Mouse (Mus musculus): ENCODE results near the gene Dennd5a. TPM values are rescaled to one million over a fixed set of nuclear protein-coding genes. Genes with fewer than 3 reads are reported as not detected.

Dennd5a gene
- 6.7 TPM in 2 replicates for polyA plus RNA-seq (2015; fragmentation: Nextera tagmentation; extraction: Ambion mirVana)

- peak within 1 kb of the TSS; percentile 69 for H3K27ac ChIP-seq
These were observed at the start of gene Dennd5a for GRCm38 (mm10) chr7:109959716-109960612. TSS of gene Dennd5a (minus strand) at chr7:109960470.

GRCm38 (mm10) chr7:110009084-110009483 is 48.8 kb upstream of the Dennd5a start:
- H3K27ac ChIP-seq = no peak overlapping the region
- no peak for ATAC-seq (ENCODE audit: low read depth)
- H3K27me3 ChIP-seq = no peaks in the 10 kb centered on the region

More at GRCm38 (mm10) chr7:109959716-109960612, at the start of gene Dennd5a:
- Histone ChIP-seq H3K9me3 (replicated peaks) (peaks cover 4% of the 10 kb centered on the region; the same call in 1 of the 2 replicates), H3K27me3 (peaks cover 2% of the 10 kb centered on the region; the same call in 1 of the 2 replicates), H3K4me1 (replicated peaks) (peaks cover 49% of the 10 kb centered on the region), H3K4me2 (peak within 1 kb of the TSS; percentile 77), H3K36me3 (no peaks in the 10 kb centered on the region), H3K9ac (peak within 1 kb of the TSS; percentile 90), H3K4me3 (replicated peaks) (peak within 1 kb of the TSS; percentile 84)
- WGBS (ENCODE audit: insufficient replicate concordance) = under 1% methylated on average over 88 of the region's 107 CpGs
- peak; percentile 60 for DNase-seq
- peak; percentile 85 for ATAC-seq (ENCODE audit: low read depth)

GRCm38 (mm10) chr7:110008513-110008912 is 48.2 kb upstream of the Dennd5a start:
- H3K9ac ChIP-seq = no peak overlapping the region
- H3K27ac ChIP-seq = no peak overlapping the region
- DNase-seq = no peak
- 17% methylated on average over 1 of the region's 1 CpGs for WGBS (ENCODE audit: insufficient replicate concordance)
- H3K4me2 ChIP-seq = no peak overlapping the region
- peaks cover 3% of the 10 kb centered on the region for H3K27me3 ChIP-seq
- no peaks in the 10 kb centered on the region for H3K36me3 ChIP-seq
- no peak overlapping the region for H3K4me3 ChIP-seq (replicated peaks)
- peak; percentile 63; the same call in 1 of the 2 replicates for ATAC-seq (ENCODE audit: low read depth)
- no peaks in the 10 kb centered on the region for H3K9me3 ChIP-seq (replicated peaks)
- H3K4me1 ChIP-seq (replicated peaks) = peaks cover 9% of the 10 kb centered on the region

More at GRCm38 (mm10) chr7:110009084-110009483, 48.8 kb upstream of the Dennd5a start:
- no peaks in the 10 kb centered on the region for H3K9me3 ChIP-seq (replicated peaks)
- no peak overlapping the region for H3K4me3 ChIP-seq (replicated peaks)
- DNase-seq = no peak
- H3K4me1 ChIP-seq (replicated peaks) = peaks cover 9% of the 10 kb centered on the region
- H3K4me2 ChIP-seq = no peak overlapping the region
- H3K9ac ChIP-seq = no peak overlapping the region
- H3K36me3 ChIP-seq = no peaks in the 10 kb centered on the region
- 84% methylated on average over 6 of the region's 6 CpGs for WGBS (ENCODE audit: insufficient replicate concordance)

GRCm38 (mm10) chr7:110006471-110007195 is 46.4 kb upstream of the Dennd5a start:
- DNase-seq = no peak
- 46% methylated on average over 5 of the region's 5 CpGs for WGBS (ENCODE audit: insufficient replicate concordance)

GRCm38 (mm10) chr7:110005976-110006375 is 45.7 kb upstream of the Dennd5a start:
- Histone ChIP-seq H3K27ac (no peak overlapping the region), H3K4me3 (replicated peaks) (no peak overlapping the region)
- no peak for DNase-seq

More at GRCm38 (mm10) chr7:110006471-110007195, 46.4 kb upstream of the Dennd5a start:
- Histone ChIP-seq H3K36me3 (no peaks in the 10 kb centered on the region), H3K4me2 (no peak overlapping the region), H3K4me3 (replicated peaks) (no peak overlapping the region), H3K9me3 (replicated peaks) (no peaks in the 10 kb centered on the region), H3K27me3 (peaks cover 16% of the 10 kb centered on the region), H3K9ac (no peak overlapping the region), H3K27ac (no peak overlapping the region), H3K4me1 (replicated peaks) (peaks cover 14% of the 10 kb centered on the region)
- ATAC-seq (ENCODE audit: low read depth) = no peak

GRCm38 (mm10) chr7:110002968-110003367 is 42.7 kb upstream of the Dennd5a start:
- H3K27ac ChIP-seq = no peak overlapping the region
- H3K4me3 ChIP-seq (replicated peaks) = peak overlapping the region; percentile 16
- 17% methylated on average over 20 of the region's 20 CpGs for WGBS (ENCODE audit: insufficient replicate concordance)
- H3K36me3 ChIP-seq = no peaks in the 10 kb centered on the region
- peaks cover 4% of the 10 kb centered on the region; the same call in 1 of the 2 replicates for H3K4me1 ChIP-seq (replicated peaks)
- H3K9ac ChIP-seq = no peak overlapping the region
- H3K9me3 ChIP-seq (replicated peaks) = no peaks in the 10 kb centered on the region
- DNase-seq = no peak
- H3K27me3 ChIP-seq = peaks cover 24% of the 10 kb centered on the region
- H3K4me2 ChIP-seq = peak overlapping the region; percentile 36
- peak; percentile 39; the same call in 1 of the 2 replicates for ATAC-seq (ENCODE audit: low read depth)

More at GRCm38 (mm10) chr7:110005976-110006375, 45.7 kb upstream of the Dennd5a start:
- H3K4me2 ChIP-seq = no peak overlapping the region
- H3K9me3 ChIP-seq (replicated peaks) = no peaks in the 10 kb centered on the region
- no peak overlapping the region for H3K9ac ChIP-seq
- no peak for ATAC-seq (ENCODE audit: low read depth)
- no peaks in the 10 kb centered on the region for H3K36me3 ChIP-seq
- H3K27me3 ChIP-seq = peaks cover 18% of the 10 kb centered on the region
- peaks cover 14% of the 10 kb centered on the region for H3K4me1 ChIP-seq (replicated peaks)

- H3K27ac ChIP-seq = no peak overlapping the region
- H3K4me2 ChIP-seq = no peak overlapping the region
- peaks cover 4% of the 10 kb centered on the region; the same call in 1 of the 2 replicates for H3K4me1 ChIP-seq (replicated peaks)
- ATAC-seq (ENCODE audit: low read depth) (no peak), DNase-seq (no peak)
- no peaks in the 10 kb centered on the region for H3K36me3 ChIP-seq
- no peak overlapping the region for H3K9ac ChIP-seq
- H3K27me3 ChIP-seq = peaks cover 24% of the 10 kb centered on the region
- H3K9me3 ChIP-seq (replicated peaks) = no peaks in the 10 kb centered on the region
- no peak overlapping the region for H3K4me3 ChIP-seq (replicated peaks)
These were observed 41.8 kb upstream of the Dennd5a start for GRCm38 (mm10) chr7:110002092-110002491.

GRCm38 (mm10) chr7:109998388-109998787 is 38.1 kb upstream of the Dennd5a start:
- Histone ChIP-seq H3K36me3 (no peaks in the 10 kb centered on the region), H3K4me1 (replicated peaks) (peaks cover 9% of the 10 kb centered on the region; the same call in 1 of the 2 replicates), H3K9me3 (replicated peaks) (no peaks in the 10 kb centered on the region), H3K27ac (no peak overlapping the region), H3K27me3 (peaks cover 20% of the 10 kb centered on the region), H3K4me3 (replicated peaks) (no peak overlapping the region), H3K9ac (no peak overlapping the region), H3K4me2 (no peak overlapping the region)
- WGBS (ENCODE audit: insufficient replicate concordance) = 76% methylated on average over 4 of the region's 4 CpGs
- ATAC-seq (ENCODE audit: low read depth) (no peak), DNase-seq (no peak)

GRCm38 (mm10) chr7:109993157-109993959 is 33.1 kb upstream of the Dennd5a start:
- Histone ChIP-seq H3K27ac (no peak overlapping the region), H3K4me2 (no peak overlapping the region), H3K36me3 (no peaks in the 10 kb centered on the region), H3K4me3 (replicated peaks) (no peak overlapping the region), H3K9ac (no peak overlapping the region), H3K9me3 (replicated peaks) (no peaks in the 10 kb centered on the region), H3K4me1 (replicated peaks) (0 out of 2 replicates have a peak, but pooled peaks cover 7% of the 10 kb centered on the region), H3K27me3 (no peaks in the 10 kb centered on the region; the same call in none of the 2 replicates)
- 0 out of 2 replicates have a peak, but pooled peaks have one; percentile 12 for ATAC-seq (ENCODE audit: low read depth)
- WGBS (ENCODE audit: insufficient replicate concordance) = 45% methylated on average over 2 of the region's 2 CpGs
- DNase-seq = no peak

- no peak overlapping the region for H3K9ac ChIP-seq
- H3K4me3 ChIP-seq (replicated peaks) = no peak overlapping the region
- H3K9me3 ChIP-seq (replicated peaks) = no peaks in the 10 kb centered on the region
- DNase-seq (no peak), ATAC-seq (ENCODE audit: low read depth) (no peak)
- WGBS (ENCODE audit: insufficient replicate concordance) = 83% methylated on average over 1 of the region's 1 CpGs
- no peaks in the 10 kb centered on the region; the same call in none of the 2 replicates for H3K27me3 ChIP-seq
- no peak overlapping the region for H3K27ac ChIP-seq
- H3K36me3 ChIP-seq = no peaks in the 10 kb centered on the region
- H3K4me2 ChIP-seq = no peak overlapping the region
- H3K4me1 ChIP-seq (replicated peaks) = peaks cover 11% of the 10 kb centered on the region
These were observed 31.0 kb upstream of the Dennd5a start for GRCm38 (mm10) chr7:109991286-109991685.
